Mouse (Mus musculus) heart, adult 10 weeks (tissue): ENCODE measurements around the gene Npvf. TPM values are rescaled to one million over a fixed set of nuclear protein-coding genes. Genes with fewer than 3 reads are reported as not detected.

Experiments
- polyA plus RNA-seq: library from polyadenylated mRNA; stranded (reverse); fragments of 350-450 nt; fragmentation: Illumina TruSeq; extraction: RNeasy Lipid Tissue Mini Kit (QIAGEN cat#74804); gene quantifications from one replicate; pipeline ENCODE4 v1.2.3, GENCODE M21; 2014; ENCODE audit warnings: low read depth, low replicate concordance

The Npvf gene
- not detected for polyA plus RNA-seq

GRCm38 (mm10) chr6:50654356-50654755 lies at the start of gene Npvf:
Gene Npvf (minus strand): TSS chr6:50654439.

Other genes with a start within 250 kb of the Npvf start
- gene Osbpl3, start 198.2 kb downstream of the Npvf start, polyA plus RNA-seq, result 18.2 TPM
- 403 TPM for gene Cycs, start 87.9 kb downstream of the Npvf start, polyA plus RNA-seq
- 0.50 TPM for gene 4921507P07Rik, start 57.8 kb downstream of the Npvf start, polyA plus RNA-seq